Mouse (Mus musculus) heart, adult 2 months (tissue): ENCODE results near the gene Phf5a.

Source experiments
- CTCF ChIP-seq: fragments of 200-600 bp; IDR thresholded peaks from 2 replicates; pipeline ENCODE4 v1.8.1; 2022; ENCODE audit warnings: antibody characterized with exemption, mild to moderate bottlenecking, moderate library complexity
- POLR2A ChIP-seq: fragments of 200-500 bp; IDR thresholded peaks from 2 replicates; pipeline ENCODE4 v1.6.1; 2011; ENCODE audit warnings: mild to moderate bottlenecking, low read depth, low read length, control low read depth; ENCODE audit not compliant: insufficient read depth

DNA sequence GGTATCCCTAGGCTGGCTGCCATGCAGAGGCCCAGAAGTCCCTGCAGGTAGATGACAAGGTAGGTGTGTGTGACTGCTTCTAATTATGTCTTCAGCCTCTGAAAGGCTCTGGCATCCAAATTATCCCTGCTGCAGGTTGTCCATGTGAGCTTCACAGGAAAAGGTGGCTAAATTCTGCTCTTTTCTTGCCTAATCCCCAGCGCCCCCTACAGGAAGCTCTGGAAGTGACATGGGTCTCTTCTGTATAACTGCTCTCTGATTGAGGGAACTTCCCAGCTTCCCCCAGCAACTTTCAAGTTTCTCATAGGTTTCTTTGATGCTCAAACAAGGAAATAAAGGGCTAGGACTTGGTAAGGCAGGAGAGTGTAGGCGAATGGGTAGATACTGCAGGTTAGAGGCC, 33.2 kb upstream of the Phf5a start:
- peak; percentile 88 for TF ChIP-seq CTCF
- no peak for TF ChIP-seq POLR2A
